Mouse (Mus musculus) adrenal gland (tissue): Measurements from ENCODE around the gene Tbxa2r.

Experiments used
- intact Hi-C: fragments of 180-260 bp; cut with DNase I; formaldehyde crosslinking; loops from one replicate; pipeline ENCODE4 v1.15.1; 2025

Tbxa2r gene

GRCm38 (mm10) chr10:81363436-81364346, 35.2 kb downstream of the Tbxa2r start:
- intact Hi-C loops, result no loop called here

GRCm38 (mm10) chr10:81364666-81365065, 36.1 kb downstream of the Tbxa2r start:
- intact Hi-C loops, result no loop called here

DNA sequence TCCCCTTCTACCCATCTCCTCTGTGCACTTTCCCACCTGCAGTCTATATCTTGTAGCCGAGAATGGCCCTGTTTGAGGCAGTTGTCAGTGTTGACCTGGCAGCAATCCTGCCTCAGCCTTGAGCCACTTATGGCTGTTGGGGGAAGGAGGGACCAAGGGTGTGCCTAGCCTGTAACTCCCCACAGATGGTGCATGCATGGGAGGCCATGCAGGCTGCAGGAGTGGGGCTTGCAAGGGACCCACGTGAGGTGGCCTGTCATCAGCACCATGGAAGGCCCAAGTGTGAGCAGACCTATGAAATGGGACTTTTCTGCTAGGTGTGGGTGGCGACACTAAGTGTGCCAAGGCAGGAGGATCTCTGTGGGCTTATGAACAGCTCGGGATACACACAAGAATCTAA, 36.5 kb downstream of the Tbxa2r start:
- intact Hi-C loops, result no loop called here

- intact Hi-C loops, result no loop called here
Observed at GRCm38 (mm10) chr10:81365672-81366476, 37.3 kb downstream of the Tbxa2r start, which contains the start of gene 4930404N11Rik. TSS of gene 4930404N11Rik (minus strand) at chr10:81365816.

GRCm38 (mm10) chr10:81366477-81367206, 38.1 kb downstream of the Tbxa2r start:
- intact Hi-C loops, result no loop called here

DNA sequence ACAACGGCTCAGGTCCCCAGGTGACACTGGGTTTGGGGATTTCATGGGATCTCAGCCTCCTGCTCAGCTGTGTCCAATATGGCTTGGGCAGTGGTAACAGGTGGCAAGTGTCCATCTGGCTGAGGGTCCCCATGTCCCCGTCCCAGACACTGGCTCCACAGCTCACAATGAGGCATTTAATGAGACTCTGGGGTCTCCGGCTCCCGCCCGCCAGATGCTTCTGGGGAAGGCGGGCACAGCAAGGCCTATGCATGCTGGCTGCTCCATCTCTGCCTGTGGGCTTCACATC, 38.6 kb downstream of the Tbxa2r start:
- intact Hi-C loops, result no loop called here

- intact Hi-C loops, result no loop called here
Observed at GRCm38 (mm10) chr10:81375322-81375721, 46.8 kb downstream of the Tbxa2r start.

- intact Hi-C loops, result no loop called here
Observed at GRCm38 (mm10) chr10:81376561-81377361, 48.2 kb downstream of the Tbxa2r start.

DNA sequence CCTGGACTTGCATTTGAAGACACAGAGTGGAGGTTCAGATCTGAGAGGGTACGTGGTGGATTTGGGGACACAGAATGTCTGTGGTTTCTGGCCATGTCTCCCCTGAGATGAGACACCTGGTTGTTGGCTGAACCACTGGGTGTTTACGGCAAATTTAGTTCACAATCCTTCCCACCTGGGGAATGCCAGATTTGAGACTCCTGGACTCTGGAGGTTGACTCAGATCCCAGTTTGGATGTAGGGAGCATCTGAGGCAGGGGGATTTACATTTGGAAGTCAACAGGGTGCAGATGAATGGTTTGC, 48.8 kb downstream of the Tbxa2r start:
- intact Hi-C loops, result no loop called here

DNA sequence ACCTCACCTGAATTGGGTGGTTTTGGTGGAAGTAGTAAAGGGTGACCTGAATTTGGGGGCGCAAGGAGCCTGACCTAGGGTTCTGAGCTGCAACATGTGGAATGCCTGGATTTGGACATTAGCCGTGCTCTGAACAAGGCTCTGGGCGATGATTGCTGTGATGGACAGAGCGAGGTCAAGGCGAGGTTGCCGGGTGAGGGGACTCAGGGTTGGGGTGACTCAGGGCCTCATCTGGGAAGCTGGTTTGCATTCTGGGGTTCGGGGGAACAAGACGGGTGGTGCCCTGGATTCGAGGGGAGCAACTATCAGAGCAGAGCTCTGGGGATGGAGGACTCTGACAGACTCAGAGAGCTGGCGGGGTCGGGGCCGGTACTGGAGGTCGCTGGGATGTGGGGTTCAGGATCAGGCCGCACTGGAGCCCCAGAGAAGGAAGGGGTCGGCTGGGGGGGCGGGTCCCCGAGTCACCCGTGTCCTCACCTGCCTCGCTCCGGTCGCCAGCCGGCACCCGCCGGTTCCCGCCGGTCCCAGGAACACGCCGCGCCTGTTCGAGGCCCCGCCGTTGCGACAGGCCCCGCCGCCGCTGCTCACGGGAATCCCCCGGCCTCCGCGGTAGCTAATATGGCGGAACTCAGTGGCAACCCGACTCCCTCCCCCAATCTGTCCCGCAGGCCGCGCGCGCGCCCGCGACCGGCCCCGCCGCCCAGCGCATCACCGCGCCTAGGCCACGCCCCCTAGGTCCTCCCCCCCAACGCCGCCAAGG, 49.4 kb downstream of the Tbxa2r start, which contains the start of gene Fzr1:
Gene Fzr1, minus strand, starts transcription at position 724 of the 760 bp plus-strand sequence.
- intact Hi-C loops, result no loop called here

- intact Hi-C loops, result no loop called here
Observed at GRCm38 (mm10) chr10:81378553-81379182, 50.1 kb downstream of the Tbxa2r start.

DNA sequence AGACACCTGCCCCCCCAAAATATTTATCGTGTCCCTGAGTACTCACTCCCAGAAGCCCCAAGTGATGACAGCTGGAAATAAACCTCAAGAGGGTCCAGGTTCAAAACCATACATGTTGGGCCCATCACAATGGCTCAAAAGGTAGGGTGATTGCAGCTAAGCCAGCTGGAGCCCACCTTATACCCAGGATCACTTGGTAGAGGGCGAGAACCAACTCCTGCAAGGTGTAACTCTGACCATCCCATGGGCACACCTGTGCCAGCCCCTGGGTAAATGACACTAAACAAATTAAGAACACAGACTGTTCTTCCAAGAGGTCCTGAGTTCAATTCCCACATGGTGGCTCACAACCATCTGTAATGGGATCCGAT, 50.6 kb downstream of the Tbxa2r start:
- intact Hi-C loops, result no loop called here

DNA sequence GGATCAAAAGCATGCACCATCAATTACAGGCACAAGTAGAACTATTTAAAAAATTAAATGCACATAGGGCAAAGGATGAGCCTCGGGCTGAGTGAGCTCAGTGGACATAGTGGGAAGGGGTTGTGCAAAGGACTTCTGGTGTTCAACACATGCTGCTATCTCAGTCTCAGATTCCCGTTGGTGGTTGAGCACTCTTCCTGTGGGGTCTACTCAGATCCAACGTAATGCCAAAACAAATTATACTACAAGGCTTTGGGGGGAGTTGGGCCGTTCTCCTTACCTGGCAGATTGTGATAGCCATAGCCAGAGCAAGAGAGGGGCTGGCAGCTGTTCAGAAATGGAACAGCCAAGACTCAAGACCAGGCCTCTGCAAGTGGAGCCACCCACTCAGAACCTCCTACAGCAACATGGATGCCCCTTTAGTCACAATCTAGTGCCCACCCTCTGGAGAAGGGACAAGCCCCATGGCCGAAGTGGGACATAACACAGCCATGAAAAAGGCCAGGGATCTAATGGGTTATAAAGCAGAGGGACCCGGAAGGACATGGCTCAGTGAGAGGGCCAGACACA, 51.4 kb downstream of the Tbxa2r start:
- intact Hi-C loops, result no loop called here

GRCm38 (mm10) chr10:81382039-81382438, 53.5 kb downstream of the Tbxa2r start:
- intact Hi-C loops, result no loop called here

- intact Hi-C loops, result no loop called here
Observed at GRCm38 (mm10) chr10:81383802-81384604, 55.5 kb downstream of the Tbxa2r start, which contains the start of the genes Dohh and Gm48551. TSS of gene Dohh (plus strand) at chr10:81384428. TSS of gene Gm48551 (plus strand) at chr10:81384466.

- intact Hi-C loops, result no loop called here
Observed at GRCm38 (mm10) chr10:81384605-81384982, 56.1 kb downstream of the Tbxa2r start.
